Mouse (Mus musculus): Measurements from ENCODE around the gene Prpf38b.
"Not testable (repeated sequence)": the region's sequence is repeated elsewhere in the genome, so short reads cannot be mapped to it uniquely, and the experiment has no call there.

The Prpf38b gene

DNA sequence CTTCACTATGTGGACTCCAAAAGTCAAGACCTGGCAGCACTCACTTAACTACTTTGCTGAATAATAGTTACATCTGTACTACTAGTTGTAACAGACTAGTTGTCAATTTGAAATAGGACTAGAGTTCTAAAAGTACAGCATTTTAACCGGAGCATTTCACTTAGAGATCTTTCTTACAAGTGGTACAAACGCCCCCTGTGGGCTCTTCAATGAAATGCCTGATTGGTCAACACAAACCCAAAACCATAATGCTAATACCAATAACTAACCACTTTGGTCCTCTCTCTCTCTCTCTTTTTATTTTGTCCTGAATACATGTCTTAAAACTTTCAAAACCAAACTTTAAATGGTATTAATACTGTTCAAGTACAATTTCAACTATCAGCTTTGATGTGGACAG, 9.5 kb downstream of the Prpf38b start:
- DNase-seq (ENCODE audit: extremely low spot score, low read depth, low spot score): no peak

DNA sequence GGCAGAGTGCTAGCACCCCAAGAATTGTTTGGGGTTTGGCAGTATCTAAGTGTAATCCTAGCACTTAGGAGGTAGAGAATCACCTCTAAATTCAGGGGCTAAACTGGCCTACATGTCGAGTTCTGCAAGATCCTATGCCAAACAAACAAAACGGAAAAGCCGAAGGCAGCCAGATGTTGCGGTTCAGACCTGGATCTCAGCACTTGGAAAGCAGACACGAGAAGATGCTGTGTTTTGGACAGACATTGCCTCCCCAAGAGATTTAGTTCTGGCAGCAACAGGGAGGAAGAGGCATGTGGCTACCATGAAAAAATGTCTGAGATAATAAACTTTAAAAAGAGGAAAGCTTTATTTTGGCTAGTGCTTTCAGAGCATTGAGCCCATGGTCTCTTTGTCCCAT, 10.8 kb downstream of the Prpf38b start:
- DNase-seq (ENCODE audit: extremely low spot score, low read depth, low spot score): no peak

DNA sequence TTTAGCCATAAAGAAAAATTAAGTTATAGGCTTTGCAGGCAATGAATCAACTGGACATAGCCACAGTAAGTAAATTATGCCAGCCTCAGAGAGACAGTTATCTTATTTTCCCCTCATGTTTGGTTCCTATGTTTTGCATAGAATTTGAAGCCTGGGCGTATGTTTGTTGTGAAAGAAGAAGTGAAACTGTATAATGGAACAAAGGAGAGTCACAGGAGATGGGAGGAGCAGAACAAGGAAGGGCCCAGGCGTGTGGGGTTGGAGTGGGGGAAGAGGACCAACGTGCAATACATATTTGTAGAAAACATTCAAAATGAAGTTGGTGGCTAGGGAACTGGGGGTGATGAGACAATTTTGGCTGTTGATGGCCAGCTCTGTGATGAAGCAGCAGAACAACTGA, 11.4 kb downstream of the Prpf38b start:
- no peak for DNase-seq (ENCODE audit: extremely low spot score, low read depth, low spot score)

DNA sequence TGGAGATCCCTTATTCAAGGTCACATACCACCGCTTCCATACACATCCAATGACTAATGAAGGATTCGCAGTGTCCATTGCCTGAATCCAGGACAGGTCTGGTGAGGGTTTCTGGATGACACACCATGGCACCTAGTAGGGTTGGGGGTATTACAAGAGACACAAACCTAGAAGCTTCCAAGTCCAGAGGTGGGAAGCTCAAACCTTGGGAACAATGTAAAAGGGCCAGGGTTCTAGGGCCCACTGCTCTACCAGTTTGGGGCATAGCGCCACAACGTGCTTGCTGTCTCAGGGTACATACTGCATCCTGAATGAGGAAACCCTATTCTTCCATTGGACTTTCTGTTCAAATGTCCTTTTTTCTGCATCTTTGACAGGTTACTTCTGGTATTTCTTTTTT, 12.9 kb downstream of the Prpf38b start:
- no peak for DNase-seq (ENCODE audit: extremely low spot score, low read depth, low spot score)

DNA sequence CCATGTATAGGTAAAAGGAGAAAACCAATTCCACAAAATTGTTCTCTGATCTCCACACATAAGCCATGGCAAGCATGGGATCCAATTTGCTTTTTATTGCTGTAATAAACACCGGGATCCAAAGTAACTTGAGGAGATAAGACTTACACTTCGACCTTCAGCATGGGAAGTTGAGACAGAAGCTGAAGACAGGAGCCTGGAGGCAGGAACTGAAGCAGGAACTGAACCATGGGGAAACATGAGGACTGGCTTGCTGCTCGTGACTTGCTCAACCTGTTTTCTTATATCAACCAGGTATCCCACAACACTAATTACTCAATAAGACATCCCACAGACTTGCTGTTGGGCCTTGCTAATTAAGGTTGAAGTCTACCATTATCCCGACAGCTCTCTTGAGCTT, 18.6 kb downstream of the Prpf38b start:
- no peak for DNase-seq (ENCODE audit: extremely low spot score, low read depth, low spot score)

DNA sequence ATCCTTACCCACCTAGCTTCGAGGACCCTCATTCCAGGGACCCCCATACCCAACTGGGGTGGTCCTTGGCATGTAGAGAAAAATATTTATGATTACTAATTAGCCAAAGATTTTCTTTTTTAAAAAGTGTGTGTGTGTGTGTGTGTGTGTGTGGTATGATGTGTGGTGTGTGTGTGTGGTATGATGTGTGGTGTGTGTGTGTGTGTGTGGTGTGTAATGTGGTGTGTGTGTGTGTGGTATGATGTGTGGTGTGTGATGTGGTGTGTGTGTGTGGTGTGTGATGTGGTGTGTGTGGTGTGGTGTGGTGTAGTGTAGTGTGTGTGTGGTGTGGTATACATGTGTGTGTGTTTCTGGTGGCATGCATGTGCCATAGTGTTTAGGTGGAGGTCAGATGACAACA, 19.4 kb downstream of the Prpf38b start:
- DNase-seq (ENCODE audit: extremely low spot score, low read depth, low spot score): no peak

DNA sequence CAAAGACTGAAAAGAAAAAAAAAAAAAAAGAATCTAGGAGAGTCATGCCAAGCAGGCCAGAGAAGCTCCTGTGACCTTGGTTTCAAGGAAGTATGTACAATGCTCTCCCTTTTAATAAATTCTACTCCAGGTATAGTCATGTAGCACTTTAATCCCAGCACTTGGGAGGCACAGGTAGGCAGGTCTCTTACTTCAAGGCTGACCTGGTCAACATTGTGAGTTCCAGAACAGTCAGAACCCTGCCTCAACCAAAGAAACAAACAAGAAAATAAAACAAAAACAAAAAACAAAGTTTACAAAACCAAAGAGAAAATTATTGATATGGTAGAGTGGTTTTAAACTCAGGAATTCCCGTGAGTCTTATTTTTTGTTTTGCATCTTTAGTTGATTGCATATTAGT, 21.6 kb downstream of the Prpf38b start, which contains the start of gene Fndc7:
TSS of gene Fndc7 (minus strand) at position 101 of the 400 bp plus-strand sequence.
- no peak for DNase-seq (ENCODE audit: extremely low spot score, low read depth, low spot score)

DNA sequence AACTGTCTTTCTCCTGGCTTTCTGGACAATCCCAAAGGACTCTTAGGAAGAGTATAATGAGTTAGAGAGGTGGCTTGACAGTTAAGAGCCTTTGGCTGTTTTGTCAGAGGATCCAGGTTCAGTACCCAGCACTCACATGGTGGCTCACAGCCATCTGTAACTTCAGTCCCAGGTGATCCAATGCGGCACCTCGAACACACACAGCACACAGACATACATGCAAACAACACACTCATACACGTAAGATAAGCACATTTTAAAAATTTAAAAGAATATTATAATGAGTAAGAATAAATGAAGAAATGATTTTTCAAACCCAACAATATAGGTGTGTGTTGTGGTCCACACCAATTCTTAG, 23.9 kb downstream of the Prpf38b start:
- DNase-seq (ENCODE audit: extremely low spot score, low read depth, low spot score): no peak

DNA sequence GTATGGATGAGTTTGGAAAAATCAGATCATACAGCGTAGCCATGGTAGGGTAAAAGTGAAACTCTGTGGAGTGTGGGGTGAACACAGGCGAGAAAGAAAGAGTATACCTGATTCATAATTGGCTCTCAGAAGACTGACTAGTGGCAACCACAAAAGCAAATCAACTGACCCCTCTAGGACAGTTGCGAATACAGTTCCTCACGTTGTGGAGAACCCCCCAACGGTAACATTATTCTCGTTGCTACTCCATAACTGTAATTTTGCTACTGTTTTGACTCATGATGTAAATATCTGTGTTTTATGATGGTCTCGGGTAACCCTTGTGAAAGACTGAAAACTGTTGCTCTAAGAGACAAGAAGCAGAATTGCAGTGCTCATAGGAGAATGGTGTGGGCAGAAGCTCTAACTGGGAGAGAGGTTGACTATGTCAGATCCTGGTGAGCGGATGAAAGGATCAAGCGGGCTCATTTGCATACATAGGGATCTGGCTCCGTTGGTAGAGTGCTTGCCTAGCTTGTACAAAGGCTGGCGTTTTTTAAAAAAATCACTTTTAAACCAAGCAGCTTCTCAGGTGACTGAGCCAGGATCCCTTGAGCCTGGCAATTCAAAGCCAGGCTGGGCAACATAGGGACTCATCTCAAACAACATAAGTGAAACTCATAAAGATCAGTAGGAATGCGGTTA, 24.5 kb downstream of the Prpf38b start:
- DNase-seq (ENCODE audit: extremely low spot score, low read depth, low spot score): no peak

DNA sequence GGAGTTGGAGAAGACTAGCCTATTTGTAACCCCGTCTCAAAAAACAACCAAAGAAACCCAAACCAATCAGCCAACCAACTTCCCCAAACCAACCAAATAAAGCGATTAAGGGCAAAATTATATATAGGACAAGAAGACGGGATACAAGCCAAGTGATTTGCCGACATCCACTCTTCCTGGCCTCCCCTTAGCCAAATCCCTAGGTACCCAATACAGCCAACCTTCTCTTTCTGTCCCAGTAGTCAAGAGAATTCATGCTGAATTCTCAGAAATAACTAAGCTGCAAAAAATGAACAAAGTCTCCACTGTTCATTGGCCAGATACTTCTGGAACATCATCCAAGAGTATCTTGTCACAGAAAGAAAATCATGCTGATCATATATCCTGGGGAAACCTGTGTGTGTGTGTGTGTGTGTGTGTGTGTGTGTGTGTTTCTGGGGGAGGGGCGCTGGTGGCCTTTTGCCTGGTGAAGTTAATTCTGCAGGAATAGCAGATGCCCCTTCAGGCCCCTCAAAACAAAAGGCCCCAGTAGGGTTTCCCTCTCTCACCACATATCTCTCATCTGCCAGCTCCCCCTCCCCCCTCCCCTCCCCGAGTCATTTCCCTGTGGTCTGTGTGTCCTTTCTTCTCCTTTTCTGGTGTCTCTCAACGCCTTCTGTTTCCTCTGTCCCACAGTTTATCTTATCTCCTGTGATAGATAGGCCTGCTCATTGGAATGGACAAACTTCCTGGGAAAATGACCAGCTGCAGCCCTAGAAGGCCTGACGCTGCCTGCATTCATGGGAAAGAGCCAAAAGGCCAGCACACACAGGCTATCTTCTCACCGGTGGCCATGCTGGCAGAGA, 25.6 kb downstream of the Prpf38b start:
- DNase-seq (ENCODE audit: extremely low spot score, low read depth, low spot score): no peak

DNA sequence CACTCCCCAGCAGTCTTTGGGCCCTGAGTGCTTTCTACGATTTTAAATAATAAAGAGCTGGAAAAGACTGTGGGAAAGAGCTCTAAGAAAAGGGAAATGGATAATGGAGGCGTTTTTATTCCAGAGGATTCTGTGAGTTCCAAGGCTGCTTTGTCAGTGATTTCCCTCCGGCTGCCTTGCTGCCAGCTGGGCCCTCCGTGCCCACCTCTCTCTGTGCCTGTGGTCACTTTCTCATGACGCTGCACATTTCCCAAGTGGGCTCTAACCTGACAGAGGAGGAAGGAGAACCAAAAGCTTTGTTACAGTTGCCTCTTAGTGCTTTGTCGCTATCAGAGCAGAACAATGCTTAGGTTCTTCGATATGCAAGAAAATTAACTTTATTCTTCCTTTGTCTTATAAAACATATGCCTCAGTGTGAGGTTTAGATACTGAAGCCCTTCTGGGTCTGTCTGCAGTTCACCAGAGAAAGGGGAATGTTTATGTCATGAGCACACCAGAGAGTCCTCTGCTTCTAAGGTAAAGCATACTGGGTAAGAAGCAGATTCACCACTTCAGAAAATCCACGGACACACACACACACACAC, 26.7 kb downstream of the Prpf38b start:
- DNase-seq (ENCODE audit: extremely low spot score, low read depth, low spot score): no peak

DNA sequence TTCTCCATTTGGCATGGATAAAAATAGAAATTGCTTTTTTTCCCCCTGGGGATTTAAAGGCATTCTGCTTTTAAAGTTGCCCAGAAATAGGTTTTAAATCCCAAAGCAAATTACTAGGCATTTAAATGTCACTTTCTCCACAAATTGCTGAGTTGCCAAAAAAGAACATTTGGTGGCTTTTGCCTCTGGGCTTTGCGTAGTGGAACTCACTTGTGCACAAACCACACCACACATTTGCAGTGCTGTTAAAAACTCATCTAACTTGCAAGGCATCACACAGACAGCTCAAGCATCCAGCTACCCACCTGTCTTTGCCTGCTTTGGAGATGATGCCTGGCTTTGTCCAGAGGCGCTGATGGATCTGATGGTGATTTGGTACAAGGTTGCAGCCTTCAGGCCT, 28.5 kb downstream of the Prpf38b start:
- DNase-seq (ENCODE audit: extremely low spot score, low read depth, low spot score): no peak

DNA sequence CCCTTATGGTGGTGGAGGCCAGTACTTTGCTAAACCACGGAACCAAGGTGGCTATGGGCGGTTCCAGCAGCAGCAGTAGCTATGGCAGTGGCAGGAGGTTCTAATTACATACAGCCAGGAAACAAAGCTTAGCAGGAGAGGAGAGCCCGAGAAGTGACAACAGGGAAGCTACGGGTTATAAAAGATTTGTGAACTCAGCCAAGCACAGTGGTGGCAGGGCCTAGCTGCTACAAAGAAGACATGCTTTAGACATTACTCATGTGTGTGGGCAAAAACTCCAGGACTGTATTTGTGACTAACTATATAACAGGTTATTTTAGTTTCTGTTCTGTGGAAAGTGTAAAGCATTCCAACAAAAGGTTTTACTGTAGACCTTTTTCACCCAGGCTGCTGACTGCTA, 29.7 kb downstream of the Prpf38b start:
- not testable (repeated sequence) for DNase-seq (ENCODE audit: extremely low spot score, low read depth, low spot score)

DNA sequence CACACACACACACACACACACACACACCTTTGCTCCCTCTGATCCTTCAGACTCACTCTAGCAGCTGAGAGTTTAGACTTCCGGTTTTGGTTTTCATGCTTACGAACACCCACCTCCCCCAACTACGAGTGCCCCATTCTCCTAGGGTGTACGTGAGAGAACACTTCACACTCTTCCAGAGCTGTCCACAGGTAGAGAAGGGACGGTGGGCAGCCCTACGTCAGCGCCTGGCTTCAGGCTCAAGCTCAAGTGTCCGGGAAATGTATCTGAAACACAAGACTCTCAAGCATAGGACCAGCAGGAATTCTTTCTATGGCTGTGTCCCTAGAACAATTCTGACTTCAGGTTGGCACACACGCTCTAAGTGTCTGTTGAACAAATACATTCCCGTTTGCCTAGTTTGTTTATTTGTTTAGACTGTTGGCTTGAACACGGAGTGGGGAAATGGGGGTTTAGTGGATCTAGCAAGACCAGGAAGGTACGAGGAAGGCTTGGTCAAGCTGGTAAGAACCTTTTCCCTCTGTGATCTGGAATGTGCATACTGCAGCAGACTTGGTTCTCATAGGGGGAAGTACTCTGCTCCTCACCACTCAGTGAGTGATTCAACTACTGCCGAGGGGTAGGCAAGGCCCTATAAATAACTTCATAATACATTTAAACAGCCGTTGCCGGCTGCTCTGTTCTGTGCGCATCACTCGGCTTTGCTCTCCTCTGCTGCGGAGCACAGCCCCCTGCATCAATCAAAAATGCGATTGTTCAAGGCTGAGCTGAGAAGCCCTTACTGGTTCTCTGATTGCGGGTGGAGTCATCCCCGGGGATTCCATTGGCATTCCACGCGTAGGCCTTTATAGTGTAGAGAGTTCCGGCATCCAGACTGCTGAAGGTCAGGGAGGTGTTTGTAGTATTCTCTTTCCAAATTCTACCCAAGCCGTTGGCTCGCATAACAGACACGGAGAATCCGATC, 30.7 kb downstream of the Prpf38b start:
- no peak for DNase-seq (ENCODE audit: extremely low spot score, low read depth, low spot score)

DNA sequence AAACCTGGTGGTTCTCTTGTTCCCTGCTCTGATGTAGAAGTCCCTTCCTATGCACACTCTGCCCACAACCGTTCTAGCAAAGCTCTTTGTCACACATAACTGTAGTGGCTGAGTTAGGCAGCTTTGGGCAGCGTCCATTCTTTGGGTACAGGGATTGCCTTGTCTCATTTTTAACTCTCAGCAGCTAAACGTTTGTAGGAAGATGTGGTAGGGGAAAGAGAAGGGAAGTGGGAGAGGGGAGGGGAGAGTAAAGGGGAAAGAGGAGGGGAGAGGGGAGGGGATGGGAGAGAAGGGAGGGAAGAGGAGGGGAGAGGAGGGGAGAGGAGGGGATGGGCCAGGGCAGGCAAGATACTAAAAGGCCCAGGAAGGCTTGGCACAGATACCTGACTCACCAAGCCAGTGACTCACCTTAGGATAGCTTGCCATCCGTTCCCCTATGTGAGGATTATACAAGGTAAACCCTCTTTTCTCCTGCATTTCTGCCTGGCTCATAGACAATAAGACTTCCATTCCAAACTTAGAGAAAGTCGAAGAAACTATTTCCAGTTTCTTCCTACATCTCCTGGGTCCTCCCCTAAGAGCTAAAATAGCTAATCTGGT, 31.6 kb downstream of the Prpf38b start:
- no peak for DNase-seq (ENCODE audit: extremely low spot score, low read depth, low spot score)

DNA sequence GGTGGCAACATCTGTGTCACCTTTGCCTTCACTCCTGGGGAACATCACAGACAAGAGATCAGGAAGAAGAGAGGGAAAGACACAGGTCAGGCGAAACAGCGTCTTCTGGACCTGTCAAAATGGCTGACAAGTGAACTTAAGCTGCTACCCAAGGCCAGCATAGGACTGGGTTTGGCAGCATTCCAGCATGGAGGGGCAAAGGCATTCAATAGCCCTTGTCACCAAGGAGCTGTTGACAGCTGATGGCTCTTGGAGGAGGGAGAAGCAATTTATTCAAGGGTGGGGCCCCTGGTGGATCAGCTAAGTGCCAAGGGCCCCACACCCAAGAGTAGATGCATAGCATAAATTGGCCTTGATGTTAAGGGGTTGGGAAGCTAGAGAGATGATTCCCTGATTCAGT, 32.4 kb downstream of the Prpf38b start:
- no peak for DNase-seq (ENCODE audit: extremely low spot score, low read depth, low spot score)

DNA sequence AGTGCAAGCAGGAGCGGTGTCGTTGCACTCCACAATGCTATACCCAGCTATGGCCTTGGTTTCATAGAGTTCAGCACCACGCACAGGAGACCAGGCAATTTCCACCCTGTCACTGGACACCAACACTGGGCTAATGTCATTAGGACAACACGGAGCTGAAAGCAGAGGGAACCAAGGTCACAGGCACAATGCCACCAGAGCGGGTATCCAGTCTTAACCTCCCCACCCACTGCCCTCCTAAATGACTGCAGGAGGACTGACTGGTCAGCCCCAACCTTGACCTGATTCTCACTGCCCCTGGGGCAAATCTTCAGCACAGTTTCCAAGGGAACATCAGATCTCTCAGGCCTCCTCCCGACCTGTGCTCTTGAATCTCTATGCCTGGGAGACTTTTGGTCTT, 40.9 kb downstream of the Prpf38b start:
- DNase-seq (ENCODE audit: extremely low spot score, low read depth, low spot score): no peak

DNA sequence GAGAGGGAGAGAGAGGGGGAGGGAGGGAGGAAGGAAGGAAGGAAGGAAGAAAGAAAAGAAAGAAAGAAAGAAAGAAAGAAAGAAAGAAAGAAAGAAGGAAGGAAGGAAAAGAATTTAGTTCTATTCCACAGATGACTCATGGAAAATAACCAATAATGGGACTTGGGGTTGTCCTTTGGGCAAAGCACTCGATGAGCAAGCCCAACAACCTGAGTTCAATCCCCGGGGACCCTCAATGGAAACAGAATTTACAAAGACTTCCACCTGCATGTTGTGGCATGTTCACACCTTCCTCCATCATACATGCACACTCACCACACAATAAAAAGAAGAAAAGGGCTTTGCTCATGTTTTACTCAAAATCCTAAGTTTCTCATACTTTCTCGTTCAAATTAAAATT, 44.1 kb downstream of the Prpf38b start:
- DNase-seq (ENCODE audit: extremely low spot score, low read depth, low spot score): no peak

DNA sequence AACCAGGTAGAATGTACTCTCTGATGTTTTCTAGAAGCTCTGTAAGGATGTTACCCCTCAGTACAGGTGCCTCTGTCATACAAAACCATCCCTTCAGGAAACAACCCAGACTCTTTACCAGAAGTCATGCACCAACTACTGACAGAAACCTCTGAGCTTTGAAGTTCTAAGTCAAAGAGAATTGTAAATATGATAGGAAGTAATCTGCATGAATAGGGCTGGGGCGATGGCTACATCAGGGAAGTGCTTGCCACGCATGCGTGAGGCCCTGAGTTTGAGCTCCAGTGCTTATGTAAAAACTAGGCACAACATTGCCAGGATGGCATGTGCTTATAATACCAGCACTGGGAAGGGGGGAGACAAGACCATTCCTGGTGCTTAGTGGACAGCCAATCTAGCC, 45.9 kb downstream of the Prpf38b start:
- DNase-seq (ENCODE audit: extremely low spot score, low read depth, low spot score): no peak

DNA sequence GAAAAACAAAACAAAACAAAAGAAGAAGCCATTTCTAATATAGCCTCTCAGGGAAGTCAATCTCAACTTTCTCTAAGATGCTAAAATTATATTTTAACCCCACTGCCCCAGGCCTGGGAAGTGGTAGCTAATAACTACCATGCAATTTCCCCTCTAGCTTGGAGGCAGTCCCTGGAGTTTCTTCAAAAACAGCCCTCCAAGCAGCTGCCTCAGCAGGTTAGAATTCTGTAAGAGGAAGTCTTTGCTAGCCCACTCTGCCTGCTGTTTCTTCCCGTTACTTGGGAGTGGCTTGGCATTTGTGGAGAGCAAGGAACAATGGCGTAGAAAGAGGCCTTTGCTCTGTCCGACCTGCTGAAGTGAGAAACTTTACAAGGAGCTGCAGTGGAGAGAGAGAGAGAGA, 46.4 kb downstream of the Prpf38b start:
- no peak for DNase-seq (ENCODE audit: extremely low spot score, low read depth, low spot score)

DNA sequence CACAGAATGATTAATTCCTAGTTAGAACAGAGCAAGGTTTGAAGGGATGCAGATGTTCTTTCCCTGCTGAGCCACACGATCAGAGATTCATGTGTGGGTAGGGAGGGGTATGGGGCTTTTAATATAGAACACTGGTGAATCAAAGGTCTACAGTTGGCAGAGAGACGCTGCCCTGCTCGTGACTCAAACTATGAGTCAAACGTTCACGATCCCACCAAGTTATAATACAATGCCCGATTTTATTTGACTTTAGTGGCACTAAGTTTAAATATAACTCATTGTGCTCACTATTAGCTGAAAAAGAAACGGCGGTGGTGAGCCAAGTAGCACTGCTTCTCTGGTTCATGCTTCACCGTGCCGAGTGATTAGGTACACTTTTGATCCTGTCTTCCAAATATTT, 48.4 kb downstream of the Prpf38b start:
- no peak for DNase-seq (ENCODE audit: extremely low spot score, low read depth, low spot score)
